ENCODE assay signal across 12 mouse cellular contexts in the genomic region with DNA sequence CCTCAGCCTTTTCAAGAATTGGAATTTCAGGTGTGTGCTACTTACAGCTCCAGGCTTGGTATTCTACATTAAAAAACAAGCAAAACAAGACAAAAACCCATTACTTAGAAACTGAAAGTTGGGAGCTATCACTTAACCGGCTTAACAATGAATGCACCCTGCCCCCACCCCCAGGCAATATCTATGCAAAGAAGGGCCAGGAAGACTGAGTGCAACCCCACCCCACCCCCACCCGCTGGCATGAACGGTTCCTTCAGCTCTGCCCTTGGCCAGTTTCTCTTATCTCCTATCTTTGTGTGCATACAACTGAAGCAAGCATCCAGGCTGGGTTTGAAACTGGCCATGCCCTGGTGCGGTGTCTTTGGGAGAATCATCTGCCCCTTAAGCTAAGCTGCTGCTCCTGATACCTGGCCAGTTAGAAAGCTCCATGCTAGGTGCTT. TPM values are rescaled to one million over a fixed set of nuclear protein-coding genes. Genes with fewer than 3 reads are reported as not detected.
DNase-seq lines count a peak whose midpoint lies in the region; ATAC-seq and TF ChIP-seq lines count a peak whose summit lies in the region.
"Had no signal": no experiment of that assay in that cellular context is flagged by ENCODE, and none has a peak within 500 bp of the region (broad histone marks: within the 10 kb centered on the region; RNA-seq: fewer than 3 reads in every experiment).

No protein-coding gene starts in this region.

- TF ChIP-seq CTCF in lung, postnatal 0 days (IDR thresholded peaks at IDR 0.05), result no peak
- no peak for TF ChIP-seq CTCF in hindbrain, postnatal 0 days (IDR thresholded peaks at IDR 0.05; ENCODE audit: low read depth)

- H3K27me3 ChIP-seq in lung, postnatal 0 days (replicated peaks; ENCODE audit: insufficient read depth, low read length), result no peaks in the 10 kb centered on the region
- H3K27me3 ChIP-seq in splenic B cell, adult 2 months (ENCODE audit: control insufficient read depth, insufficient read depth, low read length, poor library complexity, severe bottlenecking), result no peaks in the 10 kb centered on the region
- H3K27me3 ChIP-seq in hindbrain, postnatal 0 days (ENCODE audit: insufficient read depth, low read length), result no peaks in the 10 kb centered on the region
- H3K27me3 ChIP-seq: embryonic facial prominence, embryonic 15.5 days; limb, embryonic 12.5 days; midbrain, embryonic 13.5 days had no signal

- DNase-seq in gastrocnemius, adult 18-20 months (ENCODE audit: low spot score), result peak; percentile 15
- no peak for DNase-seq in gastrocnemius, adult 8-10 months (ENCODE audit: low spot score in 2 of 2)
- no peak for DNase-seq in lung, postnatal 0 days (ENCODE audit: low spot score)
- no peak for DNase-seq in lung, postnatal 10 days
- DNase-seq in heart, postnatal 4 days, result peak; percentile 4
- DNase-seq in splenic B cell, adult 2 months (ENCODE audit: low read depth, low spot score), result peak; percentile 20
- no peak for DNase-seq in hindbrain, postnatal 0 days (ENCODE audit: low spot score)
- no peak for DNase-seq in cerebellum, adult 9-10 months
- DNase-seq: cerebellum, adult 11 months had no signal

- peak overlapping the region; percentile 12; the same call in 1 of the 2 replicates for H3K4me2 ChIP-seq in lung, postnatal 0 days (replicated peaks; ENCODE audit: low read depth, low read length)
- H3K4me2 ChIP-seq in hindbrain, postnatal 0 days (ENCODE audit: low read depth, low read length), result no peak overlapping the region
- H3K4me2 ChIP-seq: embryonic facial prominence, embryonic 15.5 days; midbrain, embryonic 13.5 days had no signal

- H3K36me3 ChIP-seq in lung, postnatal 0 days (ENCODE audit: insufficient read depth, low read length), result no peaks in the 10 kb centered on the region
- H3K36me3 ChIP-seq in splenic B cell, adult 2 months (ENCODE audit: control insufficient read depth, insufficient read depth, low read length, poor library complexity, severe bottlenecking), result no peaks in the 10 kb centered on the region
- H3K36me3 ChIP-seq in hindbrain, postnatal 0 days (ENCODE audit: insufficient read depth, low read length), result no peaks in the 10 kb centered on the region
- H3K36me3 ChIP-seq: embryonic facial prominence, embryonic 15.5 days; limb, embryonic 12.5 days; midbrain, embryonic 13.5 days had no signal

- no peak for TF ChIP-seq EP300 in lung, postnatal 0 days (IDR thresholded peaks at IDR 0.05)

- WGBS in lung, postnatal 0 days, result 26% methylated on average over 4 of the region's 4 CpGs
- 27% methylated on average over 4 of the region's 4 CpGs for WGBS in hindbrain, postnatal 0 days

- H3K9me3 ChIP-seq in lung, postnatal 0 days (ENCODE audit: low read length), result no peaks in the 10 kb centered on the region
- H3K9me3 ChIP-seq in hindbrain, postnatal 0 days (ENCODE audit: low read length), result no peaks in the 10 kb centered on the region
- H3K9me3 ChIP-seq: embryonic facial prominence, embryonic 15.5 days; limb, embryonic 12.5 days; midbrain, embryonic 13.5 days had no signal

- H3K4me1 ChIP-seq in lung, postnatal 0 days (ENCODE audit: insufficient read depth, low read depth, low read length), result peaks cover 29% of the 10 kb centered on the region
- no peaks in the 10 kb centered on the region for H3K4me1 ChIP-seq in hindbrain, postnatal 0 days (ENCODE audit: insufficient read depth, low read length)

- no peak overlapping the region for H3K9ac ChIP-seq in lung, postnatal 0 days (replicated peaks; ENCODE audit: low read depth)
- no peak overlapping the region for H3K9ac ChIP-seq in hindbrain, postnatal 0 days (replicated peaks; ENCODE audit: low read length)
- H3K9ac ChIP-seq: embryonic facial prominence, embryonic 15.5 days; limb, embryonic 12.5 days; midbrain, embryonic 13.5 days had no signal

- no peak overlapping the region for H3K27ac ChIP-seq in lung, postnatal 0 days (ENCODE audit: low read length)
- no peak overlapping the region for H3K27ac ChIP-seq in hindbrain, postnatal 0 days
- H3K27ac ChIP-seq: embryonic facial prominence, embryonic 15.5 days; midbrain, embryonic 13.5 days had no signal

- no peak overlapping the region for H3K4me3 ChIP-seq in lung, postnatal 0 days (ENCODE audit: low read depth, low read length)
- H3K4me3 ChIP-seq in hindbrain, postnatal 0 days (ENCODE audit: low read length), result no peak overlapping the region
- H3K4me3 ChIP-seq: embryonic facial prominence, embryonic 15.5 days; limb, embryonic 12.5 days; midbrain, embryonic 13.5 days had no signal

- ATAC-seq in lung, postnatal 0 days, result no peak
- no peak for ATAC-seq in hindbrain, postnatal 0 days
- ATAC-seq: midbrain, embryonic 13.5 days had no signal

RNA-seq across cellular contexts. Expression of a gene that starts 11.2 kb away (rescaled TPM):
- 100 to 1,000 TPM; 105 to 142 TPM for total RNA-seq in gastrocnemius, adult 18-20 months (2021)
- 100 to 1,000 TPM; 108 to 165 (median 128) TPM for total RNA-seq in gastrocnemius, adult 8-10 months (2022)
- polyA plus RNA-seq in lung, postnatal 0 days (2015; fragmentation: Nextera tagmentation; extraction: Ambion mirVana), result 28.8 and 46.2 TPM in 2 replicates
- total RNA-seq in heart, postnatal 4 days (2021), result 10 to 100 TPM; 26.9 to 27.3 TPM
- total RNA-seq in hindbrain, postnatal 0 days (2014; rRNA removed), result 19.1 and 20.1 TPM in 2 replicates
- 9.5 and 10.5 TPM in 2 replicates for polyA plus RNA-seq in hindbrain, postnatal 0 days (2015; fragmentation: Nextera tagmentation; extraction: Ambion mirVana)

Comparison
In these comparisons a context has a peak if more than half of its experiments do, and no peak if none do; other contexts are left out.
1. DNase-seq: peak in gastrocnemius, adult 18-20 months (single experiment), heart, postnatal 4 days (single experiment) and splenic B cell, adult 2 months (single experiment); none in gastrocnemius, adult 8-10 months (0 of 2), lung, postnatal 0 days (single experiment), lung, postnatal 10 days (single experiment), hindbrain, postnatal 0 days (single experiment) and cerebellum, adult 9-10 months (single experiment).